Mouse (Mus musculus) bone marrow macrophage, adult 2 months (primary cell): ENCODE measurements around the gene Zfp865.

Experiments
- CTCF ChIP-seq: IDR thresholded peaks from 2 replicates; pipeline ENCODE4 v1.5.1; 2012; ENCODE audit warnings: low read depth, mild to moderate bottlenecking, low read length, moderate library complexity
- POLR2A ChIP-seq: IDR thresholded peaks from 2 replicates; pipeline ENCODE4 v1.6.1; 2012; ENCODE audit warnings: mild to moderate bottlenecking, low read depth, low read length, borderline replicate concordance

- no peak for TF ChIP-seq POLR2A
- no peak for TF ChIP-seq CTCF
Measured at GRCm38 (mm10) chr7:5017931-5018330, 2.2 kb upstream of the Zfp865 start.
